Mouse (Mus musculus): ENCODE results near the gene Mpst.

DNA sequence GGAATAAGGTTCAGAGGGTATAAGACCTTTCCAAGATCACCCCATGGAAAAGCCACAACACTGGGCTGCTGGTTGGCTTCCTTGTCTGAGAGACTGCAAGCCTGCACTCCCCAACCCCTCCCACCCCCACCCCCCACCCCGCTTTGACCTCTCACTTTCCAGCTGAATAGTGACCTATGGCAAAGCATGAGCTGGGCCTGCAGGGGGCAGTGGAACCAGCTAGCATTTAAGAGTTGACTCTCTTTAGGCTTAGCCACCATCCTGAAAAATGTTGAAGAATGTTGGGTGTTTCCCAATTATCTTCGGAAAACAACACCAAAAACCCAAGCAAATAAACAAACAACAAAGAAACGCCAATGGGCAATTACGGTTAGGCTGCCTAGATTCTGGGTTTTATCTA is 19.0 kb downstream of the Mpst start:
- TF ChIP-seq CTCF (conservative IDR thresholded peaks at IDR 0.05; ENCODE audit: low read length) (no peak), POU5F1 (IDR thresholded peaks at IDR 0.05; ENCODE audit: borderline replicate concordance, low read length) (no peak), NANOG (IDR thresholded peaks at IDR 0.05; ENCODE audit: borderline replicate concordance, low read length) (no peak)

Data from E14TG2a.4 (cell line).